Mouse (Mus musculus) brain, adult 10 weeks (tissue): ENCODE data around the gene Mvk. TPM values are rescaled to one million over a fixed set of nuclear protein-coding genes. Genes with fewer than 3 reads are reported as not detected.

Source experiments
- polyA plus RNA-seq: library from polyadenylated mRNA; stranded (reverse); fragments of 350-450 nt; fragmentation: Illumina TruSeq; extraction: RNeasy Lipid Tissue Mini Kit (QIAGEN cat#74804); gene quantifications from one replicate; pipeline ENCODE4 v1.2.3, GENCODE M21; 2015; ENCODE audit warnings: low read depth, low replicate concordance

The Mvk gene
- 29.3 TPM for polyA plus RNA-seq

DNA sequence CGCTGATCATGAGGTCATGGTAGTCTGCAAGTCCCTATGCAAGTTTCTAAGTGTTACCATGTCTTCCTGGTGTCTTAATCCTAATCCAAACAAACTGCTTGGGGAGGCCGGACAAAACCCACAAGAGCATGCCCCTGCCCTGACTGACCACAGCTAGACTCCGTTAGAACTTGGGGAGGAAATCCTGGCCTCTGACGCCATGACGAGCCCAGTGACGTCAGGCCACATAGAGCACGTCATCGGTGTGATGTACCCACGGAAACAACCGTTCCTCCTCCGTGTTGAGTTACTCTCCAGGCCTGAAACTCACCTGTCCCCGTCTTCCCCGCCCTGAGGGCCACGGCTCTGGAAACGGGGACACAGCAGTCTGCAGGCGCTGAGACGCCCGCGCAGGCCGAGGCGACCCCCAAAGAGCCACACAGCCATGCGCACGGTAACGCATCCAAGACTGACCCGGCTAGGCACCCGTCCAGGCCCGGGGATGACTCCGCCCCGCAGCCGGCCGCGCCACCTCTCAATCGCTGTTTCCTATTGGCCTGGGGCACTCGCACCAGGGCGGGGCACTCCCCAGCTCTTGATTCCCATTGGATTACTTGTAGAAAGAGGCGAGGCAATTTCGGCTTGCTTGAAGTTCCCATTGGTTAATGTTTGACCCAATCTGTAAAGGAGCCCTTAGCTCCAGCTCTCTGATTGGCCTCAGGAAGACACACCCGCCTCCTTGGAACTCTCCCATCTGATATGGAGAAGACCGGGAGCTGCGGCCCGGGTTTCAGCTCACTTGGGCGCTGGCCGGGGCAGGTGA lies at the start of gene Mvk, which contains the start of gene Mmab:
Mvk (plus strand) TSS at position 704 of the 802 bp plus-strand sequence.
Mmab (minus strand) TSS at position 495 of the 802 bp plus-strand sequence.

Other genes starting within 250 kb of the Mvk start
- gene Foxn4, start 170.5 kb upstream of the Mvk start, polyA plus RNA-seq, result not detected
- gene Myo1h, start 155.1 kb upstream of the Mvk start, polyA plus RNA-seq, result 3.1 TPM
- gene Kctd10, start 63.8 kb upstream of the Mvk start, polyA plus RNA-seq, result 46.0 TPM
- 58.6 TPM for gene Ube3b, start 63.7 kb upstream of the Mvk start, polyA plus RNA-seq
- gene Mmab, start 209 bp upstream of the Mvk start, polyA plus RNA-seq, result 24.0 TPM
- 7.3 TPM for gene Fam222a, start 123.7 kb downstream of the Mvk start, polyA plus RNA-seq
- 2.3 TPM for gene Trpv4, start 214.2 kb downstream of the Mvk start, polyA plus RNA-seq
- 50.0 TPM for gene Gltp, start 246.7 kb downstream of the Mvk start, polyA plus RNA-seq